Mouse (Mus musculus) lung, adult 2 months (tissue): ENCODE results near the gene Myh11. TPM values are rescaled to one million over a fixed set of nuclear protein-coding genes. Genes with fewer than 3 reads are reported as not detected.
"Not testable (repeated sequence)": the region's sequence is repeated elsewhere in the genome, so short reads cannot be mapped to it uniquely, and the experiment has no call there.

Experiments
- DNase-seq: peaks from one replicate; pipeline ENCODE4 v3.0.0; 2022
- H3K4me1 ChIP-seq: fragments of 200-500 bp; 2 replicates; pipeline ENCODE4 v1.6.1; 2011; ENCODE audit warnings: low read length; ENCODE audit not compliant: control insufficient read depth, insufficient read depth
- H3K4me3 ChIP-seq: fragments of 200-500 bp; replicated peaks from 2 replicates; pipeline ENCODE3; 2011; ENCODE audit warnings: low read depth, mild to moderate bottlenecking, control low read depth, low read length; ENCODE audit errors: extremely low read depth
- CTCF ChIP-seq: fragments of 200-500 bp; IDR thresholded peaks from 2 replicates; pipeline ENCODE4 v1.5.1; 2011; ENCODE audit warnings: mild to moderate bottlenecking, low read length, control low read depth; ENCODE audit not compliant: insufficient read depth
- POLR2A ChIP-seq: fragments of 200-500 bp; IDR thresholded peaks from 2 replicates; pipeline ENCODE4 v1.6.1; 2011; ENCODE audit warnings: low read depth, mild to moderate bottlenecking, control low read depth, low read length, borderline replicate concordance; ENCODE audit errors: extremely low read depth
- WGBS: fragments of 180-500 bp; shearing (Covaris S2); methylation state at CpG from one replicate; pipeline ENCODE4 v1.1.7; 2018; 5-methylcytosine and 5-hydroxymethylcytosine counted together
- polyA plus RNA-seq: library from polyadenylated mRNA; depleted of rRNA; stranded (reverse); fragments of >200 nt; gene quantifications from 2 replicates; pipeline ENCODE4 v1.2.3, GENCODE M21; 2012; rRNA removed

Myh11 gene
- polyA plus RNA-seq, 1 experiment: 42.6 TPM

DNA sequence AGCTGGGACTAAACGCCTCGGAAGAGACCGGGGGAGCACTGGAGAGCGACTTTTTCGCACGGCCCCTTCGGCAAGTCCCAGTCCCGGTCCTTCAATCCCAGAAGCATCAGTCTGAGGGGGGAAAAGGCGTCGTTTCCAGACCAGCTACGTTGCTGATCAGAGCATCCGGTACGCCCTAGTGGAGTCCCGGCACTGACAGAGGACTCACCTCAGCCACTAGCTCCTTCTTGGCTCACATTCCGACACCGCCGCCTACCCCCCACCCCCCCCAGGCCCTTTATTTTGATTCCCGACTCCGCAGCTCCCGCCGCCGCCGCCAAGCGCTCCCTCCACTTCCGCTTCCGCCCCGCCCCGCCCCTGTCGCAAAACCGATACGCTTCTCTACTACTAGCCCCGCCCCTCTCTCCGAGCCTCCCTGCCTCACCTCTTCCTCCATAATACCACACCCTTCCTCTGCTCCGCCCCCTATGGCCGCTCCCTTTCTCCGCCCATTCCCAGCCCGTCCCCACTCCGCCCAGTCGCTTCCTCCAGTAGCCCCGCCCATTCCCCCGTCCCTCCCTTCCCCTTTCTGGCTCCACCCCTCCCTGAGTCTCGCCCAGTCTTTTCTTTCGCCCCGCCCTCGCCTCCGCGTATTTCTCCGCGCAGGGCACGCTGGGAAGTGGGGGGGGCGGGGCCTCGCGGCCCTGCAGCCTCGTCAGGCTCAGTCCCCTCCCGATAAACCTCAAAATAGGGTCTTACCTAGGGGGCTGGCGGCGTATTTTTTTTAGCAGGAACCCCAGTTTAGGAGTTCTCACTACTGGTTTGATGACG lies 132.0 kb downstream of the Myh11 start:
- 2% methylated on average over 58 of the region's 58 CpGs for WGBS
- TF ChIP-seq POLR2A: peak; percentile 95
- no peak for TF ChIP-seq CTCF
- Histone ChIP-seq H3K4me1 (no peaks in the 10 kb centered on the region; the same call in none of the 2 replicates), H3K4me3 (peak overlapping the region; percentile 84)
- DNase-seq: peak; percentile 99

GRCm38 (mm10) chr16:14158536-14158935 lies 132.6 kb downstream of the Myh11 start:
- Histone ChIP-seq H3K4me3 (peak overlapping the region; percentile 84), H3K4me1 (no peaks in the 10 kb centered on the region; the same call in none of the 2 replicates)
- no peak for TF ChIP-seq POLR2A
- TF ChIP-seq CTCF: no peak
- no peak for DNase-seq
- WGBS: 7% methylated on average over 7 of the region's 7 CpGs

DNA sequence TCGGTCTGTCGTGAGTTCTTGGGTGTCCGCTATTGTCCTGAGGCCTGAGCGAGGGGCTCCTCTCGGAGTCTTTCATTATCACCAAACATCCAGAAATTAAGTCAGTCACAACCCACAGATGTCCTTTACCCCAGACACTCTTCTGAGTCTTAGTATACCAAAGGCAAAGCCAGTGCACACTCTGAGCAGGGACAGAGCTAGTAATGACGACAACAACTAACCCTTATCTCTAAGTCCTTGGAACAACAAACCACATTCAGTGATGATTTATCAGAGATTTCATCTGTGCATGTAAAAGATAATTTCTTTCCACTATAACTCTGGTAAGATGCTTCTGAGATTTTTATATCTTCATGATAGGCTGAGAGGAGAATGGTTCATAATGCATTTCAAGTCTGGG lies 134.9 kb downstream of the Myh11 start:
- TF ChIP-seq POLR2A (no peak), CTCF (no peak)
- DNase-seq: no peak
- no peaks in the 10 kb centered on the region; the same call in none of the 2 replicates for H3K4me1 ChIP-seq
- H3K4me3 ChIP-seq: no peak overlapping the region
- WGBS: 91% methylated on average over 6 of the region's 6 CpGs

DNA sequence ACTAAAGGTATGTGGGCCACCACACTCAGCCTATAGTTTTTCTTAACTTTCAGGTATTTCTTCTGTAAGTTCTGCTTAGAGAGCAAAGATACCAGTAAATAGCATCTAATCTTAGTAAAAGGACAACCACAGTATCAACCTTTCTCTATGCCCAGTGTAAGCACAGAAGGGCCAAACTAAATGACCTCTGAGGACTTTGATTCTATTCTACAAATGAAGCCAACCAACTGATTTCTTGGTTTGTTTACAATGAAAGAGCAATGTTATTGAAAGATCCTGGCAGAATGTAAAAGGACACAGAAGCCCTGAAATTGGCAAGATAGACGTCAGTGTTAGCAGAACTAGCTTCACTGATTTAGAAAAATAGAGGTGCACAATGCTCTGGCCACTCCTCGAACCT lies 135.5 kb downstream of the Myh11 start:
- H3K4me3 ChIP-seq, H3K4me1 ChIP-seq, DNase-seq: not testable (repeated sequence)
- 56% methylated on average over 1 of the region's 2 CpGs for WGBS

DNA sequence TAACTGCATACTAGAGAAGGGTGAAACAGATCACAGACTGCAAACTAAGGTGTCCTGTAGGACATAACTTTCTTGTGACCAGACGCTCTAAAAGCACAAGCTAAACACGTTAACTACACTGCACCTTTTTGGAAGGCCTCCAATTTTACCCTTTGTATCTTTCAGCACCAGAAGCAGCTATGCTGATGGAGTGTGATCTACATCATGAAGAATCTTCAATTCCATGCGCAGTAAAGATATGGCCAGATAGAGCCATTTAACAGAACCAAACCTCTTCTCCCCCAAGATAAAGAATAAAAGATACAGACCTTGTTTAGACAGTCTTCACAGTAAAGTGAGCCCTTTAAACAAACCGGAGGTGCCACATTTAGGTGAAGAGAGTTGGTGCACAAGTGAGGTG lies 139.5 kb downstream of the Myh11 start:
- Histone ChIP-seq H3K4me1 (no peaks in the 10 kb centered on the region), H3K4me3 (no peak overlapping the region)
- whole genome bisulfite sequencing: 88% methylated on average over 4 of the region's 4 CpGs
- DNase-seq: no peak
- TF ChIP-seq POLR2A (no peak), CTCF (no peak)

DNA sequence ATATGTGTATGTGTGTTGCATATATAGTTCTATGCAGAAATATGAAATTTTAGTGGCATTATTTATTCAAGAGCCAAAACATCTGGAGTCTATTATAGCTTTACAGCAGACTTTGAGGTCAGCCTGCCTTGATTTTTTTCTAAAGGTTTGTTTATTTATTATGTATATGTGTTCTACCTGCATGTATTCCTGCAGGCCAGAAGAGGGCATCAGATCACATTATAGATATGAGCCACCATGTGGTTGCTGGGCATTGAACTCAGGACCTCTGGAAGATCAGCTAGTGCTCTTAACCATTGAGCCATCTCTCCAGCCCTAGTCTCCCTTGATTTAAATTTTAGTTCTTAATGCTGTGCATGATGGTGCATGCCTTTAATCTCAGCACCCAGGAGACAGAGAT lies 143.5 kb downstream of the Myh11 start:
- H3K4me1 ChIP-seq: no peaks in the 10 kb centered on the region
- DNase-seq: no peak
- TF ChIP-seq POLR2A: no peak
- TF ChIP-seq CTCF: no peak
- no peak overlapping the region for H3K4me3 ChIP-seq

Other genes starting within 250 kb of the Myh11 start
- 39.1 and 39.3 TPM in 2 replicates for gene Nde1, start 128.1 kb downstream of the Myh11 start, polyA plus RNA-seq
- gene Marf1, start 128.0 kb downstream of the Myh11 start, polyA plus RNA-seq: 12.1 and 15.7 TPM in 2 replicates
- gene Fopnl, start 26.0 kb upstream of the Myh11 start, polyA plus RNA-seq: 21.0 and 33.3 TPM in 2 replicates
- 28.7 and 32.8 TPM in 2 replicates for gene Abcc1, start 70.2 kb upstream of the Myh11 start, polyA plus RNA-seq